Mouse (Mus musculus) frontal cortex, postnatal 14 days (tissue): ENCODE measurements around the gene A830031A19Rik.

Experiments
- DNase-seq, 2 experiments: peaks; one replicate each; pipeline ENCODE4 v3.0.0; 2022; ENCODE audit warnings: low spot score in 2 of 2

Gene A830031A19Rik

GRCm38 (mm10) chr11:24074634-24075104, at the start of gene A830031A19Rik:
A830031A19Rik (minus strand) TSS chr11:24075054.
- no peak for DNase-seq

DNA sequence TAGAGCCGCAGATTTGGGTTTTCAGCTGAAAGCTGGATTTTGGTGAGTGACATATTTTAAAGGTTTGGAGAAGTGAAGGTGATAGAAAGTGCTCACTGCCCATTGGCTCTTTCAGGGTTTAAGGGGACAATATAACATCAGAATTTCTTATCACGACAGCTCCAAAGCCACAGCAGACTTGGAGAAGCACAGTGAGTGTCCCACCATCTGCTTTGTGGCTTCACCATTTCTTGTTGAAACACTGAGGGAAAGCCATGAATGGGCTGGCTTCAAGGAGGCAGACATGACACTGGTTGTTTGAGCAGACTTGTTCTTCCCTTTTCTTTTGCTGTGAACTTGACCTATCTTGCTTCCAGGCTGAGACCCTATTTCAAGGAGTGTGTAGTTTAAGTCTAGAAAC, 49.1 kb upstream of the A830031A19Rik start:
- no peak for DNase-seq

GRCm38 (mm10) chr11:24122899-24123298, 48.0 kb upstream of the A830031A19Rik start:
- no peak for DNase-seq

DNA sequence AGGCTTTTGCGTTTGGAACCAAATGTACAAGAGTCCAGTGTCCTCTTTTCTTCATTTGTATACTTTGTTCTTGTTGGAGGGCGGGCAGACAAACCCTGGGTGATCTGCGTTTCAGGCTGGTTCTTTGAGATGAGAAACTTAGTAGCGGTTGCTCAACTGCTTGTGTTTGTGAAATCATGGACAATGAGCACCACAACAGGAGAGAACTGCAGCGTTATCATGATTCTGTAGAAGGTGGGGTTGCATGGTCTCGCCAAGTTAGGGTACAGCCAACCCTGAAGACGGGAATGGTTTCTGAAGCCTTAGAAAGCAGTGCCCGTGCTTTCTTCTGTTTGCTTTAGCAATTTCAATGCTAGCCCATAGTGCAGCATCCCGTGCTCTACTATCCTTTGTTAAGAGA, 46.3 kb upstream of the A830031A19Rik start:
- DNase-seq = no peak

DNA sequence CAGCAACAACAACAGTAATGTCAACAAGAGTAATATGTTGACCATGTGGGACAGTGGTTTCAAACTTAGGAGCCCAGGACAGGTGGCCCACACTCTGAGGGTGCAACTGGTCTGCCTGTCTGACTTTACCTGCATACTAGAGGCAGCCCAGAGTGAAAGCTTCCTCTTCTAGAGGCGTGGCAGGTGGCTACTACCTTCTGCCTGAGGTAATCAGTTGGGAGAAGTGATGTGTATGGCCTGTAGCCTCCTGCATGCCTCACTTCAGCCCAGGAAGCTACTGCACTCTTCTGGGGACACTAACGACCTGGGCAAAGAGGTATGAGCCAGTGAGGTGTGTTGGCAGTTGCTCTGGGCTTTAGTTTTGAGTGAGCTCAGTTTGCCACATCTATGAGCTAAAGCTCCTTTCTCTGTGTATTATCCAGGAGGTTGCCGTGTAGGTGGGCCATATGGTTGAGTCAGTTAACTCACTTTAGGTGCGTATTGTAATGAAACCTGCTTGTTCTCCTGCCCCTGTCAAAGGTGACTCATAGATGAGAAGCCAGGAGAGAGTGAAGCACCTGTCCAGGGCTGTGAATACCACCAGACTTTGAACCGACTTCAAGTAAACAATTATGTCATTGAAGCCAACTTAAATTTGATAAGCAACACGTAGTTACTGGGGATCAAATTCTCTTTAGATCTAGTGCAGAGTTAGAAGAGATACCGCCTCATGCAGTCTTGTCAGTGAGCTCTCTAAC, 41.9 kb upstream of the A830031A19Rik start:
- no peak for DNase-seq

DNA sequence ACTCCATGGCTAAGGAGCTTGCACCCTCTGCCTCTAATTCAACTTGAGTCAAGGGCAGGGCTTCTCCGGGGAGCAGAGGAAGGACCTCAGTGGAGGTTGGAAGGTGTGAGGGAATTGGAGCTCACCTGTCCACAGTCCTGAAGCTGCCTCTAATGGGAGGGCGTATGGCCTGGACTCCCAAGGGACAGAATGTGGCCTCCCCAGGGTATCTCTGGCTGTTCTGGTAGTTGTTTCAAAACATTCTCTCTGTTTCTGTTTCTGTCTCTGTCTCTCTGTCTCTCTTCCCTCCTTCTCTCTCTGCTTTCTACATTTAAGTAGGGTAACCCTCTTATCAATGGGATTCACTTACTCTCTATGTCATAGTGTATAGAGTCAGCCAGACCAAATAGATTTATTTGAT, 41.2 kb upstream of the A830031A19Rik start:
- DNase-seq = no peak

DNA sequence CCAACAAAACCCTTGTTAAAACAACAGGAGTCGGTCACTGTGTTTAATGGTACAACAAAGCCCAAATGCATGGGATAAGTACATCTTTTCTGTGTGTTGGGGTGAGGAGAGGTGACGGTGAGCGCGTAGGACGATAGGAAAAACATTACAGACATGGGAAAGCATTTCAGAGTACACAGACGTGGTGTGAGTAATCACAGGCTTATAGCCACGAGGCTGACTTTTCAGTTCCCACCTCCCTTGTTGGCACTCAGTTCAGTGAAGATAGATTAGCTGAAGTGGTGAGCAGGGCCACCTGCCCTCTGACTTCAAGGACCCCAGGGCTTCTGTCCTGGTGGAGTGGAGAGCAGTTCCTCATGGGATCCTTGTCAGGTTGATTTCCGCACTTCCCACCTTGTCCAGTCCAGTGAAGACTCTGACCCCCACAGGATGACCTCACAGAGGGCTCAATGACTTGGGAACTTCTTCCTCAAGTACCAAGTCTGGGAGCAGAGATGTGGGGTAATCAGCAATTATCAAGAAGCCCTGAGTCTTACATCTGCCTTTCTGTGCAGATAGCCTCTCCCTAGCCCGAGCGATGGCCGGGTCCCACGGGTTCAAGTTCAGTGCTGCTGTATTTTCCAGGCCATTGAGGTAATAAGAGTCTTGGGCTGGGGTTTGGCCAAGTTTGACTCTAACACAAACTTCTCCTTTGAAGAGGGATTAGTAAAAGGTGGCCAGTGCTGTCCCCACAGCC, 40.3 kb upstream of the A830031A19Rik start:
- no peak for DNase-seq

DNA sequence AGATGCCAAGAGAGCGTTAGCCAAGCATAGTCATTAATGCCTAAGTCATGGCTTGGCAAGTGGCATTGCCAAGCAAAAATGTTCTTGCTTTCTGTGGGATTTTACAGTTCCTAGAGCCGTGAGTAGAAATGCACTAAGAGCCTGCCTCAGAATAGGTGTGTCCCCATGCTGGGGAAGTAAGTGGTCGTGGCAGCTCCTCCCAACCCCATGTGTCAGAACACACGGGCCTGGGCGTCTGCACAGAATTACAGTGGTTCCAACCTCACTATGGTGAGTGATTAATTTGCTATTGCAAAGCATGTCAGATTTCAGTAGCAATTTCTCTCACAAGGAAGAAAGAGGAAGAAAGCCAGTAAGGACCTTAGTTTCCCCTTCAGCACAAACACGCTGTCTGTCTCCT, 36.9 kb upstream of the A830031A19Rik start:
- DNase-seq = no peak

DNA sequence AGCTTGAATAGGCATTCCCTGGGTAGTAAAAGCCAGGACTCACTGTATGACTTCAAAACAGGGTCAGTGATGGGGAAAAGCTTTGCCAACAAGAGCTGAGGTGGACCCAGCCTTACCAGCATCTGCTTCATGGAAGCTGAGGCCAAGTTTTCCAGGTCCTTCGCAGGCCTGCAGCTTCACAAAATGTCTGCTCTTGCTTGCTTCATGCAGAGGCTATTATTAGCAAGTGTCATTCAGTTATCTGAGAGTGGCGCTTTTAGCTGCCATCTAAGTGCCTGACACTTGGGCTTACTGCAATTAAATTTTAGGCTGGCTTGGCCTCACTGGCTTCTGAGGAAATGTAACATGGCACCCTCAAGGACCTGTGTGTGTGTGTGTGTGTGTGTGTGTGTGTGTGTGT, 35.3 kb upstream of the A830031A19Rik start:
- DNase-seq = no peak

- no peak for DNase-seq
These were observed 34.5 kb upstream of the A830031A19Rik start for GRCm38 (mm10) chr11:24109388-24109787.

GRCm38 (mm10) chr11:24108974-24109373, 34.1 kb upstream of the A830031A19Rik start:
- DNase-seq = no peak

- DNase-seq = no peak
These were observed 32.6 kb upstream of the A830031A19Rik start for GRCm38 (mm10) chr11:24107414-24107813.

- DNase-seq = no peak
These were observed 28.4 kb upstream of the A830031A19Rik start for GRCm38 (mm10) chr11:24103128-24103742.

- DNase-seq = no peak
These were observed 27.5 kb upstream of the A830031A19Rik start for GRCm38 (mm10) chr11:24102372-24102771.

- no peak for DNase-seq
These were observed 26.8 kb upstream of the A830031A19Rik start for GRCm38 (mm10) chr11:24101625-24102024.

- DNase-seq = no peak
These were observed 25.7 kb upstream of the A830031A19Rik start for GRCm38 (mm10) chr11:24100449-24101070.

- no peak for DNase-seq
These were observed 25.0 kb upstream of the A830031A19Rik start for GRCm38 (mm10) chr11:24099886-24100293.

DNA sequence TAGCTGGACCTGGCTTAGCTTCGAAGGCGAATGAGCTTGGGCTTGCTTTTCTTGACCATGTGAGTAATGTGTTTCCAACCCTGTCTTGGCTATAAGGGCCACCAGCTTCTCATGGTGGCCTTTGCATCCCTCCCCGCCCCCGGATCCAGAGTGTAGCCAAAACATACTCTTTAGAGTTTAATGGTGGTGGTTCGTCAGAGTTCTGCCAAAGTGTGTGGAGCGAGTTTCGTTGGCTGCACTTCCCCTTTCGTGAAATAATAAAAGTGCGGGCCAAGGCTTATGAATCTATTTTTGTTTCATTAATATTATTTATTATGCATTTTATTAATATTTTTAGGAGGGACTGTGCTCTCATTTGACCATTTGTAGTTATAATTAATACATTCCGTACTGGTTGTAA, 24.4 kb upstream of the A830031A19Rik start:
- no peak for DNase-seq

DNA sequence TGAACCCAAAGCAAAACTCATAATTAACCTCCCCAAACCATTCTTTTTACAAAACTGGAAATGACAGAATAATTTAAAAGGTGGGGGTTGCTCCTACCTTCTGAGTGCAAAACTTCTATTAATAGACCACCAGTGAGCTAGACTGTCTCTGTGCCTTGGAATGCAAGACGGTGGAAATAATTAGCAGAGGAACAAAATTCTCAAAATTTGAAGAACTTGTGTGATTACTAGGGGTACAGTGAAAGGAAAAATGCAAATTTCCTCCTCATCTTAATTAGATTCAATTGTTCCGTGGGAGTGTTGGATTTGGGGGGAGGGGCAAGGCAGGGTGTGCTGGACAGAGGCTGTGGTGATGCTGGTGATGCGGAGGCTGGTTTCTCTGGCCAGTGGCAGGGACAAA, 23.8 kb upstream of the A830031A19Rik start:
- DNase-seq = no peak

DNA sequence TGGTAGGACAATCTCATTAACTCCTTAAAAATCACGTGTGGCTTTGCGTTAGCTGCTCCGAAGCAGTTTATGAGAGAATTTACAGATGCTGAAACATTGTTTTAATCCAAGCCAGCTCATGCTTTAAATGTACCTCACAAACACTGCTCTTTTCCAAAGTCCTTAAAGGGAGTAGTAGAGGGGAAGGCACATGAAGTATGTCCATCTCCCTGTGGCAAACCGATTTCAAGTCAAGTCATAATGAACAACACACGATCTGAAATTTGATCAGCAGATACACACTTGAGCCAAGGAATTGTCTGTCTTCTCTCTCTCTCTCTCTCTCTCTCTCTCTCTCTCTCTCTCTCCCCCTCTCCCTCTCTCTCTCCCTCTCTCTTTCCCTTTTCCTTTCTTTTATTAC, 23.2 kb upstream of the A830031A19Rik start:
- DNase-seq = no peak

DNA sequence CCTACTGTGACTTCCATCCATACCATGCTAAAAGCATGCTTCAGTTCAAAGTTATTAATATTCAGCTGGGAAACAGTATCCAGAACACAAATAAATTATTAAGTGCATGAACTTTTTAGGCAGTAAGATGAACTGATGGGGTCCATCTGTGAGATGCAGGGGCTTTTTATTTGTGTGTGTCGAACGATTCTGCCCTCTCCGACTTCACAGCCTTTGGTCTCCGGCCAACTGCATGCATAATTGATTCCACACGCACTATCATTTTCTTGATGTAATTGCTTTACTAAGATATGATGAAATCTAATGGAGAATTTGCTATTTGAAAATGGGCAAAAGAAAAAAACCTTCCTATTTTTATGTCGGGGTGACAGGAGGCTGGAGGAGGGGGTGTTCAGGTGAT, 22.2 kb upstream of the A830031A19Rik start:
- DNase-seq = no peak

GRCm38 (mm10) chr11:24096483-24096882, 21.6 kb upstream of the A830031A19Rik start:
- DNase-seq = no peak
